In genomic region chr9:82974187-82974861, GRCm38 (mm10) we compare ENCODE assay signal across 8 mouse cellular contexts. TPM values are rescaled to one million over a fixed set of nuclear protein-coding genes. Genes with fewer than 3 reads are reported as not detected.
DNase-seq lines count a peak whose midpoint lies in the region; ATAC-seq and TF ChIP-seq lines count a peak whose summit lies in the region.

No protein-coding gene starts in this region.

- in situ Hi-C loops in Patski (cut with MboI; ENCODE audit: low pct_unique_long_range_greater_than_20kb): no loop called here

- TF ChIP-seq CTCF in Patski (IDR thresholded peaks at IDR 0.05): no peak

- peak overlapping the region; percentile 100 for H3K27ac ChIP-seq in hindbrain, embryonic 12.5 days

- peak; percentile 85 for ATAC-seq in Patski
- ATAC-seq in hindbrain, embryonic 12.5 days (ENCODE audit: low FRiP score): peak; percentile 83

- no peaks in the 10 kb centered on the region for H3K27me3 ChIP-seq in Patski
- H3K27me3 ChIP-seq in hindbrain, embryonic 12.5 days: no peaks in the 10 kb centered on the region

- POLR2A ChIA-PET in Patski (lab: Charles Lee): interaction anchor here (0.6 to 1.1 kb wide), 2 partner anchors 18 to 81 kb away, joined by 3 read pairs; no protein-coding TSS in a partner anchor

- H3K36me3 ChIP-seq in hindbrain, embryonic 12.5 days: no peaks in the 10 kb centered on the region

- peaks cover 14% of the 10 kb centered on the region for H3K4me1 ChIP-seq in hindbrain, embryonic 12.5 days

- CTCF ChIA-PET in Patski (lab: Charles Lee): no interaction called here

- H3K4me2 ChIP-seq in hindbrain, embryonic 12.5 days (replicated peaks): peak overlapping the region; percentile 84

- peak overlapping the region; percentile 87 for H3K4me3 ChIP-seq in hindbrain, embryonic 12.5 days

- H3K9me3 ChIP-seq in hindbrain, embryonic 12.5 days (replicated peaks): no peaks in the 10 kb centered on the region

- no peak for DNase-seq in Patski (ENCODE audit: low read depth, low spot score)
- peak; percentile 90 to 93 for DNase-seq in cerebellum, postnatal 10 days
- DNase-seq in frontal cortex, postnatal 10 days (ENCODE audit: low spot score in 2 of 2): peak; percentile 84
- peak; percentile 70 to 77 for DNase-seq in layer of hippocampus, postnatal 25 days (ENCODE audit: extremely low spot score in 1 of 2, low spot score in 1 of 2)
- peak; percentile 87 for DNase-seq in lung, postnatal 14 days
- DNase-seq in ovary, postnatal 36 days (ENCODE audit: low spot score): peak; percentile 88
- DNase-seq in thymus, postnatal 14 days: peak; percentile 88

- peak overlapping the region; percentile 97 for H3K9ac ChIP-seq in hindbrain, embryonic 12.5 days

- under 1% methylated on average over 69 of the region's 75 CpGs for WGBS in hindbrain, embryonic 12.5 days

RNA-seq across cellular contexts. Expression of gene Phip, which starts 1.0 kb away (rescaled TPM):
- polyA plus RNA-seq in Patski (2021): 22.8 TPM
- polyA plus RNA-seq in hindbrain, embryonic 12.5 days (2016; fragmentation: Nextera tagmentation; extraction: Ambion mirVana): 132 and 144 TPM in 2 replicates
- total RNA-seq in layer of hippocampus, postnatal 25 days (2021): 10 to 100 TPM; 53.2 to 69.8 TPM
